8 mouse cellular contexts compared by ENCODE assay signal in the genomic region with DNA sequence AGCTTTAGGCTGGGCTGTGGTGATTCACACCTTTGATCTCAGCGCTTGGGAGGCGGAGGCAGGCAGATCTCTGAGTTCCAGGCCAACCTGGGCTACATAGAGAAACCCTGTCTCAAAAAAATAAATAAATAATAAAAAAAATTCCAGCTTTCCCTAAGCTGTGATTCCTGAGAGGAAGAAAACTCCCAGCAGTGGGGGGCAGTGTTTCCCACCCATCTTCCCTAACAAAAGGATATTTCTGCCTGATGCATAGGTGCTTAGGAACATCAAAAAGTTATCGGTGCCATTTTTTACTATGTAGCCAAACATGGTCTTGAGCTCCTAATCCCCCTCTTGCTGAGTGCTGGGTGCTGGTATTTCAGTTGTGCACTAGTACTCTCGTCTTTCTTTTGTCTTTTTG. TPM values are rescaled to one million over a fixed set of nuclear protein-coding genes. Genes with fewer than 3 reads are reported as not detected.
DNase-seq lines count a peak whose midpoint lies in the region; ATAC-seq and TF ChIP-seq lines count a peak whose summit lies in the region.
"Had no signal": no experiment of that assay in that cellular context is flagged by ENCODE, and none has a peak within 500 bp of the region (broad histone marks: within the 10 kb centered on the region; RNA-seq: fewer than 3 reads in every experiment).

No protein-coding gene starts in this region.

- no peak overlapping the region for H3K9ac ChIP-seq in neural tube, embryonic 11.5 days (ENCODE audit: low read length)
- no peak overlapping the region; the same call in 1 of the 2 replicates for H3K9ac ChIP-seq in hindbrain, embryonic 11.5 days (ENCODE audit: low read depth, low read length)
- H3K9ac ChIP-seq in limb, embryonic 14.5 days (ENCODE audit: low read depth, low read length, severe bottlenecking): no peak overlapping the region; the same call in 1 of the 2 replicates
- H3K9ac ChIP-seq in stomach, postnatal 0 days (ENCODE audit: low read length): no peak overlapping the region

- TF ChIP-seq CTCF in stomach, postnatal 0 days (IDR thresholded peaks at IDR 0.05; ENCODE audit: low read depth): peak; percentile 35

- H3K4me1 ChIP-seq in neural tube, embryonic 11.5 days (ENCODE audit: control insufficient read depth, insufficient read depth, low read length): no peaks in the 10 kb centered on the region
- no peaks in the 10 kb centered on the region for H3K4me1 ChIP-seq in hindbrain, embryonic 11.5 days (replicated peaks; ENCODE audit: control insufficient read depth, insufficient read depth, low read length)
- H3K4me1 ChIP-seq in limb, embryonic 14.5 days (ENCODE audit: control insufficient read depth, insufficient read depth, low read length): peaks cover 4% of the 10 kb centered on the region
- peaks cover 3% of the 10 kb centered on the region for H3K4me1 ChIP-seq in stomach, postnatal 0 days (replicated peaks; ENCODE audit: control insufficient read depth, insufficient read depth)

- H3K27me3 ChIP-seq in neural tube, embryonic 11.5 days (ENCODE audit: control insufficient read depth, insufficient read depth, low read length): no peaks in the 10 kb centered on the region
- H3K27me3 ChIP-seq in hindbrain, embryonic 11.5 days (ENCODE audit: control insufficient read depth, insufficient read depth, low read length): no peaks in the 10 kb centered on the region
- no peaks in the 10 kb centered on the region for H3K27me3 ChIP-seq in limb, embryonic 14.5 days (ENCODE audit: control insufficient read depth, insufficient read depth, low read length)
- H3K27me3 ChIP-seq in stomach, postnatal 0 days (ENCODE audit: control insufficient read depth, insufficient read depth, low read length): no peaks in the 10 kb centered on the region

- DNase-seq in neural tube, embryonic 11.5 days (ENCODE audit: low spot score): no peak
- no peak for DNase-seq in neural tube, embryonic 10.5 days (ENCODE audit: extremely low spot score, low spot score)
- no peak for DNase-seq in hindbrain, embryonic 11.5 days (ENCODE audit: low spot score)
- DNase-seq in limb, embryonic 14.5 days (ENCODE audit: low spot score): no peak
- DNase-seq in stomach, postnatal 0 days (ENCODE audit: low spot score): no peak
- no peak for DNase-seq in layer of hippocampus, postnatal 14 days (ENCODE audit: low spot score in 2 of 2)
- no peak for DNase-seq in T-cell, adult 2 months (ENCODE audit: low spot score)
- DNase-seq: adrenal gland, adult 2 months had no signal

- H3K27ac ChIP-seq in neural tube, embryonic 11.5 days (ENCODE audit: low read depth, low read length): no peak overlapping the region
- H3K27ac ChIP-seq in hindbrain, embryonic 11.5 days (ENCODE audit: low read depth, low read length): no peak overlapping the region
- H3K27ac ChIP-seq in limb, embryonic 14.5 days (replicated peaks; ENCODE audit: low read depth, low read length): no peak overlapping the region
- no peak overlapping the region for H3K27ac ChIP-seq in stomach, postnatal 0 days (replicated peaks)

- TF ChIP-seq EP300 in stomach, postnatal 0 days (optimal IDR thresholded peaks at IDR 0.05): no peak

- H3K9me3 ChIP-seq in neural tube, embryonic 11.5 days (ENCODE audit: control insufficient read depth, low read length): no peaks in the 10 kb centered on the region
- no peaks in the 10 kb centered on the region for H3K9me3 ChIP-seq in hindbrain, embryonic 11.5 days (ENCODE audit: control insufficient read depth, low read length)
- H3K9me3 ChIP-seq in limb, embryonic 14.5 days (ENCODE audit: control insufficient read depth, low read length): 0 out of 2 replicates have a peak, but pooled peaks cover 5% of the 10 kb centered on the region
- no peaks in the 10 kb centered on the region for H3K9me3 ChIP-seq in stomach, postnatal 0 days (ENCODE audit: control insufficient read depth, low read length)

- peak overlapping the region; percentile 80; the same call in 1 of the 2 replicates for H3K4me3 ChIP-seq in neural tube, embryonic 11.5 days (ENCODE audit: low read depth, low read length)
- H3K4me3 ChIP-seq in hindbrain, embryonic 11.5 days (ENCODE audit: low read depth, low read length): no peak overlapping the region; the same call in 1 of the 2 replicates
- no peak overlapping the region for H3K4me3 ChIP-seq in limb, embryonic 14.5 days (replicated peaks; ENCODE audit: low read length)
- H3K4me3 ChIP-seq in stomach, postnatal 0 days (ENCODE audit: low read depth, low read length): no peak overlapping the region

- H3K4me2 ChIP-seq in neural tube, embryonic 11.5 days (ENCODE audit: low read depth): peak overlapping the region; percentile 95
- H3K4me2 ChIP-seq in hindbrain, embryonic 11.5 days (replicated peaks; ENCODE audit: low read depth, low read length): peak overlapping the region; percentile 78; the same call in 1 of the 2 replicates
- H3K4me2 ChIP-seq in limb, embryonic 14.5 days (replicated peaks; ENCODE audit: low read depth, low read length, severe bottlenecking): peak overlapping the region; percentile 67; the same call in 1 of the 2 replicates
- no peak overlapping the region for H3K4me2 ChIP-seq in stomach, postnatal 0 days (replicated peaks; ENCODE audit: low read depth)

- TF ChIP-seq POLR2A in limb, embryonic 14.5 days (IDR thresholded peaks at IDR 0.05; ENCODE audit: borderline replicate concordance, extremely low read depth, insufficient read depth, insufficient read length): no peak

- WGBS in neural tube, embryonic 11.5 days: 97% methylated on average over 4 of the region's 4 CpGs
- 96% methylated on average over 4 of the region's 4 CpGs for WGBS in hindbrain, embryonic 11.5 days
- 92% methylated on average over 4 of the region's 4 CpGs for WGBS in limb, embryonic 14.5 days
- 89% methylated on average over 4 of the region's 4 CpGs for WGBS in stomach, postnatal 0 days

- H3K36me3 ChIP-seq in neural tube, embryonic 11.5 days (ENCODE audit: control insufficient read depth, insufficient read depth, low read length): no peaks in the 10 kb centered on the region; the same call in 1 of the 2 replicates
- H3K36me3 ChIP-seq in hindbrain, embryonic 11.5 days (ENCODE audit: control insufficient read depth, insufficient read depth, low read length): 0 out of 2 replicates have a peak, but pooled peaks cover 2% of the 10 kb centered on the region
- H3K36me3 ChIP-seq in limb, embryonic 14.5 days (ENCODE audit: control insufficient read depth, insufficient read depth, low read length): peaks cover 21% of the 10 kb centered on the region
- H3K36me3 ChIP-seq in stomach, postnatal 0 days (ENCODE audit: control insufficient read depth, insufficient read depth, low read length): no peaks in the 10 kb centered on the region

- no peak for ATAC-seq in neural tube, embryonic 11.5 days (ENCODE audit: insufficient read depth, low FRiP score, low TSS enrichment)
- ATAC-seq in hindbrain, embryonic 11.5 days (ENCODE audit: low FRiP score): no peak
- no peak for ATAC-seq in limb, embryonic 14.5 days (ENCODE audit: low FRiP score, low read depth)
- no peak for ATAC-seq in stomach, postnatal 0 days (ENCODE audit: low FRiP score, low TSS enrichment)

RNA-seq across cellular contexts. Expression of gene Tfcp2, which starts 1.5 kb away (rescaled TPM):
- polyA plus RNA-seq in neural tube, embryonic 11.5 days (2014; fragmentation: Nextera tagmentation; extraction: Ambion mirVana): 30.2 and 31.3 TPM in 2 replicates
- polyA plus RNA-seq in hindbrain, embryonic 11.5 days (2014; fragmentation: Nextera tagmentation; extraction: Ambion mirVana): 28.4 and 29.8 TPM in 2 replicates
- 30.1 and 30.5 TPM in 2 replicates for polyA plus RNA-seq in limb, embryonic 14.5 days (2012; rRNA removed)
- 23.2 and 26.1 TPM in 2 replicates for polyA plus RNA-seq in limb, embryonic 14.5 days (2014; fragmentation: Nextera tagmentation; extraction: Ambion mirVana)
- 8.7 and 9.6 TPM in 2 replicates for polyA plus RNA-seq in stomach, postnatal 0 days (2015; fragmentation: Nextera tagmentation; extraction: Ambion mirVana)
- 10 to 100 TPM; 31.1 to 31.6 TPM for total RNA-seq in layer of hippocampus, postnatal 14 days (2021)

RNA-seq across cellular contexts. Expression of gene Pou6f1, which starts 49.5 kb away (rescaled TPM):
- 12.1 and 12.5 TPM in 2 replicates for polyA plus RNA-seq in neural tube, embryonic 11.5 days (2014; fragmentation: Nextera tagmentation; extraction: Ambion mirVana)
- polyA plus RNA-seq in hindbrain, embryonic 11.5 days (2014; fragmentation: Nextera tagmentation; extraction: Ambion mirVana): 15.7 and 16.2 TPM in 2 replicates
- polyA plus RNA-seq in limb, embryonic 14.5 days (2012; rRNA removed): 24.9 and 32.4 TPM in 2 replicates
- polyA plus RNA-seq in limb, embryonic 14.5 days (2014; fragmentation: Nextera tagmentation; extraction: Ambion mirVana): 9.8 and 13.5 TPM in 2 replicates
- 2.6 and 3.2 TPM in 2 replicates for polyA plus RNA-seq in stomach, postnatal 0 days (2015; fragmentation: Nextera tagmentation; extraction: Ambion mirVana)
- 10 to 100 TPM; 93.9 to 99.1 TPM for total RNA-seq in layer of hippocampus, postnatal 14 days (2021)

RNA-seq across cellular contexts. Expression of gene Csrnp2, which starts 55.0 kb away (rescaled TPM):
- 28.9 and 29.9 TPM in 2 replicates for polyA plus RNA-seq in neural tube, embryonic 11.5 days (2014; fragmentation: Nextera tagmentation; extraction: Ambion mirVana)
- 21.8 and 26.1 TPM in 2 replicates for polyA plus RNA-seq in hindbrain, embryonic 11.5 days (2014; fragmentation: Nextera tagmentation; extraction: Ambion mirVana)
- polyA plus RNA-seq in limb, embryonic 14.5 days (2012; rRNA removed): 14.6 and 17.9 TPM in 2 replicates
- 18.2 and 20.8 TPM in 2 replicates for polyA plus RNA-seq in limb, embryonic 14.5 days (2014; fragmentation: Nextera tagmentation; extraction: Ambion mirVana)
- polyA plus RNA-seq in stomach, postnatal 0 days (2015; fragmentation: Nextera tagmentation; extraction: Ambion mirVana): 2.6 and 2.8 TPM in 2 replicates
- 10 to 100 TPM; 27.6 to 28.9 TPM for total RNA-seq in layer of hippocampus, postnatal 14 days (2021)
